Mouse (Mus musculus): ENCODE measurements at regions not wholly inside any gene's neighbourhood (a gene's known extent, or its start where the extent isn't known, plus 50 kb on each side); places are given as distances from the start of the nearest gene placed in this dataset.
A peak's percentile ranks its signal among the peaks of the same experiment; 100 is the strongest.

DNA sequence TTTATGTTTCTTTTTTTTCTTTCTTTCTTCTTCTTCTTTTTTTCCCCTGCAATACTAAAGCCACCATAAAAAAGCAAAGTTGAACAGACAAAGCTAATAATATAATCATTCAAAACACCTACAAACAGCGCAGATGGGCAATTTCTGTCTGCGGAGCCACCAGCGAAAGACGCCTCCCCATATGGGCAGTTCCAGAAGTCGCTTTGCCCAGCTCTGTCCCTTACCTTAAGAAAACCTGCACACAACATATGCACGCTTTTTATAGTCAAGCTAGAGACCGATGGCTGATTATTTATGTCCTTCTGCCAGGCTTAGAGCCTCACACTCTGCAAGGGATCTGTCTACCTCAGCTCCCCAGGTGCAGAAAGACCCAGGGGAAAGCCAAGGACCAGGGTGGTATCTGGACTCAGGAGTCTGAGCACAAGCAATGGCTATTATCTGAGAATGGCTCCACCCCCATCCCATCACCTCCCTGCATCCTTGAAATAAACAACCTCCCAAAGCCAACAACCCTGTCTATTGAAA, 326.6 kb downstream of the Tshz3 start:
- peak; percentile 7 to 14 for DNase-seq (ENCODE audit: low spot score in 2 of 2)
- intact Hi-C loops (cut with DNase I), result loop anchor here (10.0 kb wide), 1 partner anchor 310 kb away; no protein-coding TSS in a partner anchor

DNA sequence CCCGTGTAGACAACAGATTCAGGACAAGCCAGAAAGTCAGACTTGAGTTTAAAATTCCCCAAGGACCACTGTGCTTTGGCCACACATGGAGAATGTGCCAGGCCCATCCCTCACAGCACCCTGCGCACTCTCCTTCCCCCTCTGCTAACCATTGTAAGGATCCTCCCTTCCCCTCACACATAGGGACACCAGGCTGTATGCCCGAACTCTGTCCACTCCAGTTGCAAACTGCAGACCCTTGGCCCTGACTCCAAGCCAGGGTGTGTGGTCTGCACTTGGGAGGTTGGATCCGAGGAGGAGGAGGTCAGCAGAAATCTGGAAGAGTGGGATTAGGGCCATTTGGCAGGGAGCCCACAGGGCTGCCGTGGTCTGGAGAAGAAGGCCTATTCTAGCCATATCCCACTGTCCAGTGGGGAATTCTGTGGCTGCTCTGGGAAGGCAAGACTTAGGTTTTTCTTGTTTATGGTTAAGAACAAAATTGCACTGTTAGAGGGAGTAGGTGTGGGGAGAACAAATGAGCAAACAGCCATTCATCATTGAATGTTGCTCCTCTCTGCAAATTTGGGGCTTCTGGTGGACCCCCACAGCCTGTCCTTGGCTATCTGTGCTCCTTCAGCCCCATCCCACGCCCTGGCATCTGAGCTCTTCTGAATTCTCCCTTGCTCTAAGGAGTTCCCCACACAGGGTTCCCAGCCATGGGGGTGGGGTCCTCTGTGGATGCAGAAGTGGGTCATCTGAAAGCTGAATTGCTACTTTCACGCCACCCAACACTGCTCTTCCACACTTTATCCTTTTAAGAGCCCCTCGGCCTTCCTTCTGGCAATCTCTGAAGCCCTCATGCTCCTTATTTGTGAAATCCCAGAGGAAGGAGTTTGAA, 366.9 kb downstream of the Tshz3 start:
- intact Hi-C loops (cut with DNase I), result no loop called here
- DNase-seq (ENCODE audit: low spot score in 2 of 2), result no peak

DNA sequence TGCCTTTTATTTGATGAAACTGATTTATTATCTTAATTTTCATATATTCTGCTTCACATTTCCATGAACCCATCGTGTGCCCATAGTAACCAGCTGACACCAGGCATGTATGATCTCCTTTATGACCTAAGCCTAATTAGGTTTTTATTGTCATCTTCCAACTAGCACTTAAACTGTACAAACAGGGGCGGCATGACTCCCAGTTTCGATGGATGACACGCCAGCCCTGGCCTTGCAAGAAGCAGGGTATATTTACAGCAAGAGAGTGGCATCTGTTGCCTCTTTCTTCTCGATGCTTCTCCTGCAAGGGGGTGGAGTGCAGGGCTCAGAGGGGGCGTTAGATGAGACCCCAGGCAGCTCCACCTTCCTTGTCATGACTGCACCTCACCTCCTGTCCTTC, 379.8 kb downstream of the Tshz3 start:
- DNase-seq (ENCODE audit: low spot score in 2 of 2), result no peak
- intact Hi-C loops (cut with DNase I), result no loop called here

DNA sequence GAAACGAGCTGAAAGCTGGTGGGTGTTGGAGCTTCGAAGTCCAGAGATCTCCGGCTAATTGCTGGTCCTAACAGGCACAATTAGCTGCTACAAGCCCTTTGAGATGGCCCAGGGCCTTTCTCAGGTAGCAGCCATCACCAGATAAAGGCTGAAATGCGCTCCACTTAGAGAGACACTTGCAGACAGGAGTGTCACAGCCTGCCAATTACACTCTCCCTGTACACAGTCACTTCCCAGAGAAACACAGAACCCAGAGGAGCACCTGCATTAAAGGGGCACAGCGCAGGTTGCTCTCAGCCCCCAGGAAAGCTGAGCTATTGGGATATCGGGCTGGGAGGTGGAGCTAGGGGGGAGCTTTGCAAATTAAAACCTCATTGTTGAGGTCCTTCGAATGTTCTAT, 380.2 kb downstream of the Tshz3 start:
- intact Hi-C loops (cut with DNase I), result no loop called here
- no peak for DNase-seq (ENCODE audit: low spot score in 2 of 2)

DNA sequence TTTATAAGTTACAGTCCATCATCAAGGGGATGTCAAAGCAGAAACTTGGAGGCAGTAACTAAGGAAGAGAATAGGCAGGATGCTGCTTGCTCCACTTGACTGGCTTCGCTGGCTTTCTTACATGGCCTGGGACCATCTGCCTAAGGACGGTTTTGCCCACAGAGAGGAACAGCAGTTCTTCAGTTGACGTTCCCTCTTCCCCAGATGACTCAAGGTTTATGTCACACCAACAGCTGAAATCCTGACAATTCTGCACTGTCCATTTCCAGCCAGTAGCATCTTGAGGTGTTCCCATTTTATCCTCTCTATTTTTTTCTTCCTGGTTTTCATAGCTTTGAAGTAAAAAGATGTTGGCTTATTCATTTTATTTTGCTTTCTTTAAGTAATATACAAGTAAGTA, 391.8 kb downstream of the Tshz3 start:
- no peak for DNase-seq (ENCODE audit: low spot score in 2 of 2)
- intact Hi-C loops (cut with DNase I), result no loop called here

DNA sequence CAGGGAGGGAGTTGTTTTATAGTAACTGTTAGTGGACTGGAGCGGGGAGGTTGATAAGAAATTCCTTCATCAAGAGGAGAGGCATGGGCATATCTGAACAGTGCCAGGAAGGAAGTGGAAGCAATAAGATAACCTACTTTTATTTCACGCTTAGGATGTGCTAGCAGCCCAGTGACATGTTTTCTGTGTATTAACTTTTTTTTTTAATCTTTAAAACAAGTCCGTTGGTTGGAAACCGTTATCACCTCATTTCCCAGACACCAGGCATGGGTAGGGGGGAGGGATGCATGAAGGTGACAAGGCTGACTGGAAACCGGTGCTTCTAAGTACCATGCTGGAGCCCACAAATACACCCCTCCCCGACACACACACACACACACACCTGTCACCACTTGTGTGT, 394.7 kb downstream of the Tshz3 start:
- intact Hi-C loops (cut with DNase I), result no loop called here
- no peak for DNase-seq (ENCODE audit: low spot score in 2 of 2)

DNA sequence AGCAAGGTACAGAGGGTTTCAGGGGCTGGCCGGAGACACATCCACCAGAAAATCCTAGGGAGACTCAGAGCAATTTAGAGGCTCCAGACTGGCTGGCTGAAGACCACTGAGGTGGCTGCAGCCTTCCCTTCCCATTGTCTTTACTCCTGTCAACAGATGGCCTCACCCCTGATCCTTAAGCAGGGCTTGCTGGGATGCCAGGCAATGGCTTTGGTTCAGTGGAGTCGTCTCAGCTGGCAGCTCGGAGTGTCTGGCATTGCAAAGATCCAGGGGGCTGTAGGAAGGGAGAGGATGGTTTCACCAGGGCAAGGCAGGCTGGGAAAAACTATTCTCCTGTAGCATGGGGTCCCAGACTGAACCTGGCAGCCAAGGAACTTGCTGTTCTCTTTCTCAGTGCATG, 395.8 kb downstream of the Tshz3 start:
- intact Hi-C loops (cut with DNase I), result no loop called here
- no peak for DNase-seq (ENCODE audit: low spot score in 2 of 2)

DNA sequence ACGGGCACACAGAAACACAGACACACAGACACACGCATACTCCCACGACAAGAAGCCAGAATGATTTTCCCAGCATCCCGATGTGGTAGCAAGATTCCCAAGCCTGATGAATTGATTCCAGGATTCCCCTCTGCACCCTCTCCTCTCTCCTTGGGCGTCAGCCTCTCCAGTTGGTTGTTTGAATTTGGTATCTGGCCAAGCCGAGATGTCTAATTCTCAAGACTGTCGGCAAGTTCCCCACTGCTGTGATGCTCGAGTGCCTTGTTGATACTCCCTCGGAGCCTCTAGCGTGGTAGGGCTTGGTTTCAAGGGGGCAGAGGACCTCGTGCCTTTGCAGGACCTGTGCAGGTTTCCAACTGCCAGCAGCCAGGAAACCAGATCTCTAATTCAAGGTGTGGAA, 397.9 kb downstream of the Tshz3 start:
- intact Hi-C loops (cut with DNase I), result no loop called here
- DNase-seq (ENCODE audit: low spot score in 2 of 2), result peak in 1 of 2 experiments; percentile 34

DNA sequence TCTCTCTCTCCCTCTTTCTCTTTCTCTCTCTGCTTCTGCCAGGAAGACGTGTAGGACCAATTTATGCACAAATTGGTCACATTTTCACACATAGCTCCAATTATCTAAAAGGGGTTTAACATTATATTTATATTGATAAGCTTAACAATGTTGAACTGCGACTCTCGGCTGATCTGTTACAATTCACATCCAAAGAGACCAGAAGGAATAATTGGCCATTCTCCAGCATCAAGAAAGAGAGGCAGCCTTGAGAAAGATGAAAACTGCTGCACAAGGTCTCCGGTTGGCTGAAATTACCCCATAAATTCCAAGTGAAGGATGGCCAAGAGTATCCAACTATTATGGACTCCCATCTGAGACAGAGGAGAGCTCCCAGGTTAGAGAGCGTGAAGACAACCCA, 398.4 kb downstream of the Tshz3 start:
- intact Hi-C loops (cut with DNase I), result no loop called here

DNA sequence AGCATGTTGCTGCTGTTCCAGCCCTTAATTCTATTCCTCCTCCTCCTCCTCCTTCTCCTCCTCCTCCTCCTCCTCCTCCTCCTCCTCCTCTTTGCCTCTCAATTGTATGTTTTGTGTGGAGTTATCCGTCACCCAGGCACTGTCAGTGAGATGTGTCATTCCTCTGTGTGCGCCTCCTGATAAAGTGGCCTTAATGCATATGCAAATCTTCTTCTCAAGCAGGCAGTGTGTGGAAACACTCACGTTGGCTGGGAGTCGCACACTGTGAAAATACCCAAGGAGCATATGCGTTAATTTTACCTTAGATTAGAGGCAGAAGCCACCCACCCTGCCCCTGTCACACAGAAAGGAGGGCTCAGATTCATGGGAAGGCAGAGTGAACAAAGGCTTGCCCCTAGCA, 401.0 kb downstream of the Tshz3 start:
- DNase-seq (ENCODE audit: low spot score in 2 of 2), result peak; percentile 29 to 43
- intact Hi-C loops (cut with DNase I), result no loop called here

More for the DNA sequence above, 398.4 kb downstream of the Tshz3 start:
- DNase-seq (ENCODE audit: low spot score in 2 of 2), result no peak

DNA sequence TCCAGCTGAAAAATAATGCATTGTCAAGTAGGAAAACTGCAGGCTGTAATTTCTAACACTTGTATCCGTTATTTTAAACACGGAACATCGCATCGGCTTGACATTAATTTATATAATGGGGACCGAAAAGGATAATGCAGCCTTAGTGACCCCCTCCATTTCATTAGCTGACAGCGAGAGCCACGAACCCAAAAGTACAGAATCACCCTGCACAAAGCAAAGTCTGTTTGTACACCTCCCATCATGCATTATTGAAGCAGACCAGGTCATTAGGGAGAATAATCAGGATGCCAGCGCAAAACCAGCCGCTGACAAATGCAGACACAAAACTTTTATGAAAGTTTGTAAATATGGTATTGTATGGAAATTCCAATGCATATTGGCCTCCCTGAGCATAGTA, 406.8 kb downstream of the Tshz3 start:
- intact Hi-C loops (cut with DNase I), result no loop called here
- DNase-seq (ENCODE audit: low spot score in 2 of 2), result no peak

DNA sequence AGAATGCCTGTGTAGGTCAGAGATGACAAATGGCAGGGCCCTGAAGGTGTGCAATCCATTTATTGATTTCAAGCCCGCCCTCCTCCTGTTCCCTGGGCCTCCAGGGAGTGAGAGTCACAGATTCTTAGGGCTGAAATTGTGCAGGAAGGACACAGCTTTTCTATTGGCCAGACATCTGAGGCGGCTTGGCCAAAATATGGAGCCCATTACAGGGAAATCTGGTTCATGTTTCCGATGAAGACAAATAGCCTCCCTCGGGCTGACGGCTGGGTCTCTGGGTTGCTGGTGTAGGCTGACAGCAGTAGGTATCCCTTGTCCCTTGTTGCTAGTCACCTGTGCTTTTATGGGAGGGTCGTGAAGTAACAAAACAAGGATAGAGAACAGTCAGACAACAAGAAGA, 413.2 kb downstream of the Tshz3 start:
- no peak for DNase-seq (ENCODE audit: low spot score in 2 of 2)
- intact Hi-C loops (cut with DNase I), result no loop called here

DNA sequence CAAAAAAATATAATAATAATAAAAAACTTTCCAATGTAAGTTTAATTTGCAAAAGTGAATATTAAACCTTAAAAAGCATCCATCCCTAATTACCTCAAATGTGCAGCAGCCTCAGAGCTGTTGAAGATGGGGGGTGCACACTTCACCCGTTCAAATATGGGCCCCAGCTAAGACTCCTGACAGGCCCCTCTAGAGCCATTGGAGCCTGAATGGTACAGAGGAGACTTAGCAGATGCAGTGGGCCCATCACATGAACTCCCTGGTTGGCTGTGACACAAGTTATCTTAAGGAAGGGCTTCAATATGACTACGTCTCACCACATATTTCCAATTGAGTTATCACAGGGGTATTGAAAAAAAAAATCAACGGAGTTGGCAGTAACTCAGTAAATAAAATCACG, 422.9 kb downstream of the Tshz3 start:
- intact Hi-C loops (cut with DNase I), result no loop called here
- DNase-seq (ENCODE audit: low spot score in 2 of 2), result no peak

DNA sequence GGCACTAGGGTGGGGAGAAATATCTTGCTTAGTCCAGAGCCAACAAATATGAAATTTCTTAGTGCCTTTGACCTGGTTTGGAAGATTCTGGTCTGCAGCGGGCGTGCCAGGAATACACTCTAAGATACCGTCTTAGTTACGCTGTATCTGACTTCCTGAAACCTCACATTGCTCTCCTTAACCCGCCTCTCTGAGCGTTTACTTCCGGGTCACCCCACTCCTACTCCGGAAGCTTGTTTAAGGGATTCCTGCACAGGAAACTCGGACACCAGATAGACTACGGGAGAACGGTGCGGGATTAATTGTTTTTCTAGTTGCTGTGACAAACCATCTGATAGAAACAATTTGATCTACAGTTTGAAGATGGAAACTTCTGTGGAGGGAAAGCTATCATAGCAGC, 442.3 kb downstream of the Tshz3 start:
- intact Hi-C loops (cut with DNase I), result no loop called here

DNA sequence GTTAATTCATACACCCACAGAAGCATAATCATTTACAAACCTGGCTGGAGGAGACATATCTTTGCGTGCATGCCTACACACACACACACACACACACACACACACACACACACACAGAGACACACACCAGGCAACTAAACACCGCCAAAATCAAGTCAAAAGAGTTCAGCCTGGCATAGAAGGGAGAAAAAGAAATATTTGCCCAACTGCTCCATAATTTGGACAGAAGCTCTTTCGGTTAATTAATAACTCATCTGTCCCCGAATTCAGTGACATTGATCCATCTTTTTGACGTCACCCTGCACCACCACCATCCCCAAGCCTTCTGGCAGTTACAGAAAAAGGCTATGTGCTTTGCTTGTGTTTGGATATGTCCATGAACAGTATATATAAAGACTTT, 444.9 kb downstream of the Tshz3 start:
- DNase-seq (ENCODE audit: low spot score in 2 of 2), result no peak
- intact Hi-C loops (cut with DNase I), result no loop called here

More for the DNA sequence above, 442.3 kb downstream of the Tshz3 start:
- DNase-seq (ENCODE audit: low spot score in 2 of 2), result no peak

DNA sequence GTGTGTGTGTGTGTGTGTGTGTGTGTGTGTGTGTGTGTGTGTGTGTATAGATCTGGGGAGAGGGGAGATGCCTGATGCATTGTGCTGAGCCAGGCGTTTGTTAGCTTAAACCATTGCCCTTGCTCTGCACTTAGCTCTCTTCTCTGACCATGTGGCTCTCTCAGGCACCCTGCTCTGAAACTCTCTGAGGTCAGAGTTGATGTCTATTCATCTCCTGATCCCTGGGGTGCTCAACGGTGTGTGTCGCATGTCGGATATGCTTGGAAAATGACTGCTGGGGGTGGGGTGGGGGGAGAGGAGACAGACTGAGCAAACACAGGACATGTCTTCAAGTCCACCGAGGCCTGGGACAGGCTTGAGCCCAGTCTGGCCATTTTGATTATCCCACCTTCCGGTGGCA, 446.4 kb downstream of the Tshz3 start:
- intact Hi-C loops (cut with DNase I), result no loop called here
- DNase-seq (ENCODE audit: low spot score in 2 of 2), result no peak

DNA sequence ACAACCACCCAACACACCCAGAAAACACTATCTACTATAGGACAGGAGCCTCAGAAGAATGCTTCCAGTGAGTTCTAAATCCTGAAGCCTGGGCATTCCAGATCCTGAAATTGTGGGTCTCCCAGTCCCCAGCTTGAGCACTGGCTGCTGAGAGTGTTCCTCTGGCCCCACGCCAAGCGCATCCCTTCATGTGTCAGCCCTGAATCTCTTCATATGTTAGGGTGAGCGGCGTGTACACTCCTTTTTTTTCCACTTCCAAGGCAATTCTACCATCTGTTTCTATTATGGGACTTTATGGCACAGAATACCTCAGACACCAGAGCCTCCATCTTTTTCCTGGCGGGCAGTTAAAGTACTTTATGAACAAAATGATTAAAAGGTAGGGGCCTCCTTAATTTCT, 451.8 kb downstream of the Tshz3 start:
- DNase-seq (ENCODE audit: low spot score in 2 of 2), result peak; percentile 63 to 81

DNA sequence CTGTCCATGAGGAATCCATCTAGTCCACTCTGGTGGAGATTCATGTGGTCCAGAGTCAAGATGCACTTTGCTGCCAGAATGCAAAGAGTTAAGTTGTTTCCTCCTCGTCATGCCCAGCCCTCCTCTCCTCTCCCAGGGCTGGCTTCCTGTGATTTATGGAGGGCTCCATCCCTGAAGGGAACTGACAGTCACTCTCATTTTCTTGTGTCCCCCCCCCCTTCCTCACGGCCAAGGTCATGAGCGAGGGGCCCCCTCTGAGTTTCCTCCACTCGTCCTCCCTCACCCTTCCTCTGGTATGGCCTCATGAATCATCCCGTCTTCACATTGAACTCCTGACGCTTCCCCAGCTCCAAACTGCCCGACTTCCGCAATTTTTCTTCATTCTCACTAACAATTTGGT, 461.9 kb downstream of the Tshz3 start:
- intact Hi-C loops (cut with DNase I), result no loop called here
- DNase-seq (ENCODE audit: low spot score in 2 of 2), result no peak

More for the DNA sequence above, 451.8 kb downstream of the Tshz3 start:
- intact Hi-C loops (cut with DNase I), result no loop called here

DNA sequence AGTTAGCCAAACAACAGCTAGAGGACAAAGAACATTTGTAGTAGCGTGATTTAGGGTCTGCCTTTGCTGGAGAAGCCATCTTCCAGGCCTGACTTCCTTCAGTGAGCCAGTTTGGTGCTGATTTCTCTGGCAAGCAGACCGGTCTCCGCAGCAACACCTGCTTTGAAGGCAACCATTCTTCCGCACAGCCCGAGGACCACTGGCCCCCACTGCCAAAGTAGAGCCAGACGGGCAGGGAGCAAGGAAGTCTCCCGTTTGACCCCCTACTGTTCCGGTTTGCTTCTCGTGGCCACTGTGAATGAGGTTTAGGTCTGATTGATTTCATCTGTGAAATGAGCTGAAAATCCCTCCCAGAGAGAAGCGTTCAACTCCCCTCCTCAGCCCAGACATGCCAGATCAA, 471.0 kb downstream of the Tshz3 start:
- intact Hi-C loops (cut with DNase I), result no loop called here
- no peak for DNase-seq (ENCODE audit: low spot score in 2 of 2)

DNA sequence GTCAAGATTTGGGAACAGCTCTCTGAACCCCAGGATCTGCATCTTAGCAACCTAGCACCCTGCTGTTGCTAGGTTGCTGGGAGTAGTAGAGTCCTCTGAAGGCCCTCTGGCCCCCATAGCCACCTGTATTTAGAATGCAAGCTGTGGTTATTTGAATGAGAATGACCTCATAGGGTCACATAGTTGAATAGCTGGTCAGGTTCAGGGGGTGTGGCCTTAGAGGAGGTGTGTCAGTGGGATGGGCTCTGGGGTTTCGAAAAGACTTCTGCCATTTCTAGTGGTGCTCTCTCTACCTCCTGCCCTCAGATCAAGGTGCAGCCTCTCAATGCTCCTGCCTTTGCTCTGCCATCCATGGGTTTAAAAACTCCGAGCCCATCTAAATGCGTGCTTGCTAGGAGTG, 477.8 kb downstream of the Tshz3 start:
- no peak for DNase-seq (ENCODE audit: low spot score in 2 of 2)
- intact Hi-C loops (cut with DNase I), result no loop called here

DNA sequence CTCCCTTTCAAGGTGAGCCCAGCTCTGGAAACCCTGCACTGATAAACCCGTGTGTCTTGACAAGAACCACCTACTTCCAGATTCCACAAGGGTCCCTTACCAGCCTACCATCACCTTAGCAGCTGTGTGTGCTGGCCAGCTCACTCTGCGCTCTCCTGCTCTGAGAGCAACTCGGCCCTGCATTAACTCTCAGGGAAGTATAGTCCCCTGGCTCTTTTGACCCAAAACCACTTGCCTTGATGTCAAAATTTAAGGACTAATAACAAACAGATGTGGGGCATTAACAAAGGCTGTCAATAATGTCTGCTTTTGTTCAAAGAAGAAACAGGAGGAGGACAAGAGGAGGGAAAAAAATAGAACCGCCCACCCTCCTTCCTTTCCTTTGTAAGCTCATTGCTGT, 480.3 kb downstream of the Tshz3 start:
- DNase-seq (ENCODE audit: low spot score in 2 of 2), result peak in 1 of 2 experiments; percentile 12
- intact Hi-C loops (cut with DNase I), result no loop called here
